Mouse (Mus musculus) lung, adult 2 months (tissue): Measurements from ENCODE around the gene Papss1.

Experiments used
- CTCF ChIP-seq: fragments of 200-500 bp; IDR thresholded peaks from 2 replicates; pipeline ENCODE4 v1.5.1; 2011; ENCODE audit warnings: mild to moderate bottlenecking, low read length, control low read depth; ENCODE audit not compliant: insufficient read depth
- POLR2A ChIP-seq: fragments of 200-500 bp; IDR thresholded peaks from 2 replicates; pipeline ENCODE4 v1.6.1; 2011; ENCODE audit warnings: low read depth, mild to moderate bottlenecking, control low read depth, low read length, borderline replicate concordance; ENCODE audit errors: extremely low read depth

DNA sequence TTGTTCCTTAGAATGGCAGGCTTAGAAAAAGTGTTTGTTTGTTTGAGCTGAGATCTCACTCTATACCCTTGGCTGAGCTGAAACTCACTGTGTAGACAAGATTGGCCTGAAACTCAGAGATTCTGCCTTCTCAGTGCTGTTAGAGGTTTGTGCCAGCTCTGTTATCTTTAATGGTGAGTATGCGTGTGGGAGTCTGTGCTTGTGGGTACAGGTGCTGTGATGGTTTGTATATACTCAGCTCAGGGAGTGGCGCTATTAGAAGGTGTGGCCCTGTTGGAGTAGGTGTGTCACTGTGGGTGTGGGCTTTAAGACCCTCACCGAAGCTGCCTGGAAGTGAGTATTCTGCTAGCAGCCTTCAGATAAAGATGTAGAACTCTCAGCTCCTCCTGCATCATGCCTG, 39.3 kb upstream of the Papss1 start:
- no peak for TF ChIP-seq CTCF
- no peak for TF ChIP-seq POLR2A
